Mouse (Mus musculus) adrenal gland, adult 18-20 months (tissue): Measurements from ENCODE around the gene Vsig10. TPM values are rescaled to one million over a fixed set of nuclear protein-coding genes. Genes with fewer than 3 reads are reported as not detected.

Experiments used
- DNase-seq, 2 experiments: peaks; one replicate each; pipeline ENCODE4 v3.0.0; 2021 to 2022; ENCODE audit warnings: low spot score in 2 of 2
- total RNA-seq, 2 experiments: library from RNA; stranded (reverse); gene quantifications; 1 replicate in 1 of 2; 2 replicates in 1 of 2; pipeline ENCODE4 v1.2.3; 2021

Vsig10 gene
- total RNA-seq, 2 experiments from 2014 or later: 11.3 to 16.2 TPM

- no peak for DNase-seq
These were observed 36.9 kb downstream of the Vsig10 start for GRCm38 (mm10) chr5:117355648-117356303.

DNA sequence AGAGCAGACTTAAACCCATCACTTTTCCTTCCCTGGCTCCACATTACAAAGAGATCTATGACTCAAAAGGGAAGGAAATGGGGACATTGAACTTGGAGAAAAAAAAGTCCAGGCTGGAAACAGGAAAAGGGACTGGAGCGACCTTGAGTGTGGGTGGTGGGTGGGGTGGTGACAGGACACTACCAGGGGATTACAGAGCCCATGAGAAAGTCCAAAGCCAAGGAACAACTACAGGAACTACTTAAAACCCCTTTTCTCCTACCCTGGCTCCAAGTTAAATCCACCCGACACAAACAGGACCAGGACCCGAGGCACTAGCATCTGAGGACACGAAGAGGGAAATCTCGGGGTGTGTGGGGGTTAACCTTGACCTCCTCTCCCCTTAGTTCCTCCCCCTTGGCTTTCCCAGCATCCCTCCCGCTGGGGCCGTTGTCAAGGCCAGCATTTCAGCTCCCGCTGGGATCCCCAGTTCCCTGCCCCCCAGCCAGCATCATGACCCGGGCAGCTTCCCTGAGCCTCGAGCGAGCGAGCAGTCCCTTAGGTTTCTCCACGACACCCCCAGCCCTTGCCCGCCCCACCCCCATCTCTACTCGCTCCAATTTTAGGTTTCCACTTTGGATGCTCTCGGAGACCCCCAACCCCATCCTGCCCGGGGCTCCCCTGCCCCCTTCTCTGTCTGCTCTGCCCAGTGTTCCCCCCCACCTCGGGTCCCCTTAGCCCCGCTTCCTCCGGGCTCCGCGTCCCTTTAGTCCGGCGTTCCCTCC lies 37.7 kb downstream of the Vsig10 start:
- DNase-seq: peak; percentile 62 to 63

- DNase-seq: peak; percentile 90 to 95
These were observed 38.2 kb downstream of the Vsig10 start, which contains the start of gene Wsb2 for GRCm38 (mm10) chr5:117357129-117357477. Gene Wsb2, plus strand, starts transcription at chr5:117357304.

- DNase-seq: peak in 1 of 2 experiments; percentile 63
These were observed 38.8 kb downstream of the Vsig10 start for GRCm38 (mm10) chr5:117357478-117358247.

GRCm38 (mm10) chr5:117358248-117358630 lies 39.4 kb downstream of the Vsig10 start:
- no peak for DNase-seq

GRCm38 (mm10) chr5:117358725-117359124 lies 39.8 kb downstream of the Vsig10 start:
- DNase-seq: peak; percentile 67 to 71

- no peak for DNase-seq
These were observed 40.8 kb downstream of the Vsig10 start for GRCm38 (mm10) chr5:117359497-117360227.

DNA sequence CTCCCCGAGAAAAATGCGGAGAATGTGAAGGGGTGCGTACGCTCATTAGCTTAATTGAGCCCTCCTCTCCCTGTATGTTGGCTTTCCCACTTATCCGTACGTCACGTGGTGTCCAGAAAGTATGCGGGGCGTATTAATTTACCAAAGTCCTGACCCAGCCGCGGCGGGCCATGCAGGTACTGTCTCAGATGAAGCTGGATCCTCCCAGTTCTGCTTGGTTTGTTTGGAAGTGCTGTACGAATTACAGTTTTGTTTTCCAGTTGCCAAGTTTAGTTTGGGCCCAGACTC lies 41.3 kb downstream of the Vsig10 start:
- no peak for DNase-seq

DNA sequence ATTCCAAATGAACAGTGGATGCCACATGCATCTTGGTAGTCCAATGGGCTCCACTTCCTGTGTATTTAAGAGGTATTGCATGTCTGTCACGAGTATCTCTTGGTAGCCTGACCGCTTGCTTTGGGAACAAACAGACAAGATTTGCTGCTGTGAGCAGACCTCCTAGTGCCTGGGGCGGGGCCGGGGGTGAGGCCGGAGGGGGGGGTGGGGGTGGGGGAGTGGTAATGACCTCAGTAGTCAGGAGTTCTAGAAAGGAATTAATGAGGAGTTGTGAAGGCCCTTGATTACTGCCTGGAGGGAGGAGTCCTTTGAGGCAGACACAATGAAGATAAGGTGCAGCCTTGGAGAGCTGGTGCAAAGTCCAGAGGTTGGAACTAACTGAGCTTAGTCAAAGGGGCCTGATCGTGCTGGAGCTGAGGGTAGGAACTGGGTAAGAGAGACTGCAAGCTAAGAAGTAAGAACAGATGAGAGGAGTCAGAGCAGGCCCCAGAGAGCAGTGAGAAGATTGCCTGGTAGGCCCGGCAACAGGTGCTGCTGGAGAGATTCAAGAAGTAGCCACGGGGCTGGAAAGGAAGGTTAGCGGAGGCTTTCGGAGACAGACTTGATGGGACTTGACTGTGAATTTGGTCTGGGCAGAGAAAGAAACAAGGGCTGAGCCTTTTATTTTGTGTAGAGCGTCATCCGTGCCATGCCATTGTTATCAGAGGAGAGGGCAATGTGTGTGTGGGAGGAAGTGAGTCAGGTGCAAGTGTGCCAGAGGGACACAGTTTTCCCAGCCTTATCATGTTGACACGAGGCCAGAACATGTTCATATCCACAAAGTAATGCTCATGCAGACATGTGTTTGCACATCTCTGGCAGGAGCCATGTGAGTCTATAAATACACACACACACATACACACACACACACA lies 42.0 kb downstream of the Vsig10 start:
- DNase-seq: peak in 1 of 2 experiments; percentile 30

DNA sequence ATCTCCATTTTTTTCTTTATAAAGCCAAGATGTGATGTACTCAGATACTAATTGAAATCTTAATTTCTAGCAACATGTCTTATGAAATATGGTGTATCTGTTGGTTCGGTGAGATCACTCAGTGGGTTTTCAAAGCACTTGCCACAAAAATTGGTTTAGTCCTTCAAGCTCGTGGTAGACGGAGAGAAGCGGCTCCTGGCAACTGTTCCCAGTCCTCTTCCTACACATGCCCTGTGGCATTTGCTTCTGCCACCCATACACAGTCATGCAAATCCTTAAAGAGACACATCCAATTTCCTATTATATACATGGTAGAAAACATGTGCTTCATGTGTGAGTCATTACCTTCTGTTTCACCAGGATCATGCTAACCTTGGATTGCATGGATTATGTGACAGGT lies 42.7 kb downstream of the Vsig10 start:
- no peak for DNase-seq

GRCm38 (mm10) chr5:117363066-117363782 lies 44.3 kb downstream of the Vsig10 start:
- peak in 1 of 2 experiments; percentile 59 for DNase-seq

GRCm38 (mm10) chr5:117364821-117365220 lies 45.9 kb downstream of the Vsig10 start:
- no peak for DNase-seq

DNA sequence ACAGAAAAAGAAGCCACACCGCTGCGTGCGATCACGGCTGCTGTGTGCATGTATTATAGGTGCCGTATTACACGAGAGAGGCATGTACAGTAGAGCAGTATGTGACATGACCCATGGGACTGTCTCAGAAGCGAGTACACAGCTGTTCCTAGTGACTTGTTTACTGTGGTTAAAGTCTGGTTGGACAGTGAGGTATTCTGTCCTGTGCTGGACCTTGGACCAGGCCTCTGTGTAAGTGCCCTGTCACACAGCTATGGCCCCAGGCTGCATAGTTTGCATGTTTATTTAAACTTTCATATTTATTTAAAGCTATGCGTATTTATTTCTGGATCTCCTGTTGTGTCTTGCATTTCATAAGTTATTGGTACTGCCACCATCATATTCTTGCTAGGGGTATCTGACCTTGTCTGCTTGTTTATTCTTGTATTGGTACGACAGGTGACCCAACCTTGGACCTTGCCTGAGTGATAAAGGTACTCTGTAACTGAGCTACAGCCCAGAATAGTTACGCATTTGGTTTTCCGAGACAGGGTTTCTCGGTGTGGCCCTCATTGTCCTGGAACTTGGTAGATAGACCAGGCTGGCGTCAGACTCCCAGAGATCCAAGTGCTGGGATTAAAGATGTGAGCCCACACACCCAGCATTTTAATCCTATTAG lies 47.1 kb downstream of the Vsig10 start:
- no peak for DNase-seq

DNA sequence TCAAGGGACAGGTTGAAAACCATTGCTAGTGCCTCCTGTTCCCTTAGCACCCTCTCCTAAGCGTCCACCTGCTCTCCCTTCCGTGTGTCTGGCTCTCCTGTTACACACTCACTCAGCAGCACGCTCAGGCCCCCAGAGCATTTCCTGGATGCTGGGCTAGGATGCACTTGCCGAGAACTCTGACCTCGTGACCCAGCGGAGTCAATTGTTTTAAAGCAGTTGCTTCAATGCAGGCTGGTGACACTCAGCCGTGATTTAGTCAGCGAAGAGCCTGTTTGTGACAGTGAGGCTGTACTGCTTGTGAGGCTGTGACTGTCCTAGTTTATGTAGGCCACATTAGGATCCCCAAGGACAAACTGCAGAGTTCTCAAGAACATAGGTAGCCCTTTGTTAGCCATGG lies 48.3 kb downstream of the Vsig10 start:
- no peak for DNase-seq

DNA sequence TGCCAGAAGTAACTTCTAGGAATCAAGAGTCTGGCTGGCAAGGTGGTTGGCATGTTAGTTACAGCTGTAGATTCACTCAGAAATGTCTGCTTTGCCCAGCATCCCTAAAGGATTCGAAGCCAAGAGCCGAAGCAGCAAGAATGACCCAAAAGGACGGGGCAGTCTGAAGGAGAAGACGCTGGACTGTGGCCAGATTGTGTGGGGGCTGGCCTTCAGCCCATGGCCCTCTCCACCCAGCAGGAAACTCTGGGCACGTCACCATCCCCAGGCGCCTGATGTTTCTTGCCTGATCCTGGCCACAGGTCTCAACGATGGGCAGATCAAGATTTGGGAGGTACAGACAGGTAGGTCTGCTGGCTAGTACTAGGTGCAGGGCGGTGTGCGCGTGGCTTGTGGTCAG lies 51.7 kb downstream of the Vsig10 start:
- DNase-seq: no peak

GRCm38 (mm10) chr5:117373418-117373817 lies 54.5 kb downstream of the Vsig10 start:
- no peak for DNase-seq

- no peak for DNase-seq
These were observed 55.6 kb downstream of the Vsig10 start for GRCm38 (mm10) chr5:117374372-117375049.

DNA sequence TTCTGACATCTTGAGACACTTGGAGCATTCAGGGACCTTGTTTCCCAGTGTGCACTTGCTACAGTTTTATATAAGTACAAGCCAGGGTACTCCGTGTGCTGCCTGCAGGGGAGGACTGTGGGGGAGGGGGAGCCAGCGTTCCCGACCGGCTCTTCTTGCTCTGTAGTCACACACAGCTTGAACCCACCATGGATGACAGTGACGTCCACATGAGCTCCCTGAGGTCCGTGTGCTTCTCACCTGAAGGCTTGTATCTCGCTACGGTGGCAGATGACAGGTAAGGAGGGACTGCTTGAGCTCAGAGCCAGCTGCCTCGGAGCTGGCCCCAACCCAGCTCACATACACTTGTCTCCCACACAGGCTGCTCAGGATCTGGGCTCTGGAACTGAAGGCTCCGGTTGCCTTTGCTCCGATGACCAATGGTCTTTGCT lies 57.5 kb downstream of the Vsig10 start:
- no peak for DNase-seq
